9 mouse cellular contexts compared by ENCODE assay signal in genomic region chr11:72145182-72145876, GRCm38 (mm10). TPM values are rescaled to one million over a fixed set of nuclear protein-coding genes. Genes with fewer than 3 reads are reported as not detected.
DNase-seq lines count a peak whose midpoint lies in the region; ATAC-seq and TF ChIP-seq lines count a peak whose summit lies in the region.
"Had no signal": no experiment of that assay in that cellular context is flagged by ENCODE, and none has a peak within 500 bp of the region (broad histone marks: within the 10 kb centered on the region; RNA-seq: fewer than 3 reads in every experiment).

No protein-coding gene starts in this region.

- peak; percentile 83 for TF ChIP-seq CTCF in layer of hippocampus, adult 2 months (conservative IDR thresholded peaks at IDR 0.05)
- no peak for TF ChIP-seq CTCF in Patski (IDR thresholded peaks at IDR 0.05)
- peak; percentile 78 for TF ChIP-seq CTCF in kidney, postnatal 0 days (IDR thresholded peaks at IDR 0.05; ENCODE audit: low read depth)
- peak; percentile 63; the same call in 1 of the 2 replicates for TF ChIP-seq CTCF in small intestine, adult 2 months (IDR thresholded peaks at IDR 0.05; ENCODE audit: extremely low read depth, insufficient read length, insufficient replicate concordance, low read depth, low read length)

- no peak overlapping the region for H3K9ac ChIP-seq in kidney, postnatal 0 days (ENCODE audit: low read depth, low read length)
- no peak overlapping the region for H3K9ac ChIP-seq in hindbrain, embryonic 16.5 days (ENCODE audit: low read depth, low read length)
- H3K9ac ChIP-seq: heart, embryonic 15.5 days had no signal

- no peak overlapping the region for H3K27ac ChIP-seq in layer of hippocampus, adult 2 months
- H3K27ac ChIP-seq in kidney, postnatal 0 days: peak overlapping the region; percentile 77
- H3K27ac ChIP-seq in small intestine, adult 2 months (ENCODE audit: insufficient read depth, low read depth, low read length): no peak overlapping the region
- H3K27ac ChIP-seq in forebrain, embryonic 10.5 days: no peak overlapping the region
- no peak overlapping the region for H3K27ac ChIP-seq in hindbrain, embryonic 16.5 days (ENCODE audit: low read depth, low read length)
- H3K27ac ChIP-seq: heart, embryonic 15.5 days had no signal

- H3K36me3 ChIP-seq in kidney, postnatal 0 days (ENCODE audit: insufficient read depth, low read length): no peaks in the 10 kb centered on the region
- H3K36me3 ChIP-seq in small intestine, adult 2 months (ENCODE audit: control insufficient read depth, insufficient read depth, low read length): no peaks in the 10 kb centered on the region
- no peaks in the 10 kb centered on the region for H3K36me3 ChIP-seq in forebrain, embryonic 10.5 days (replicated peaks)
- no peaks in the 10 kb centered on the region for H3K36me3 ChIP-seq in hindbrain, embryonic 16.5 days (ENCODE audit: control insufficient read depth, insufficient read depth, low read length)
- H3K36me3 ChIP-seq: heart, embryonic 15.5 days had no signal

- ATAC-seq in Patski: no peak
- ATAC-seq in kidney, postnatal 0 days (replicated peaks; ENCODE audit: low FRiP score, low read depth): peak; percentile 87
- no peak for ATAC-seq in hindbrain, embryonic 16.5 days

- CTCF ChIA-PET in Patski (lab: Charles Lee): interaction anchor here (0.9 to 2.7 kb wide), 7 partner anchors 9 to 93 kb away, joined by 3 to 10 read pairs (median 7); no protein-coding TSS in a partner anchor

- POLR2A ChIA-PET in Patski (lab: Charles Lee): interaction anchor here (0.6 to 0.9 kb wide), 3 partner anchors 8 to 66 kb away, joined by 3 to 4 read pairs (median 3); no protein-coding TSS in a partner anchor

- in situ Hi-C loops in Patski (cut with MboI; ENCODE audit: low pct_unique_long_range_greater_than_20kb): no loop called here

- H3K4me2 ChIP-seq in kidney, postnatal 0 days (ENCODE audit: low read length): no peak overlapping the region; the same call in 1 of the 2 replicates
- H3K4me2 ChIP-seq in hindbrain, embryonic 16.5 days (ENCODE audit: low read length): no peak overlapping the region
- H3K4me2 ChIP-seq: heart, embryonic 15.5 days had no signal

- TF ChIP-seq POLR2A in small intestine, adult 2 months (IDR thresholded peaks at IDR 0.05; ENCODE audit: low read depth, low read length): no peak

- no peaks in the 10 kb centered on the region for H3K27me3 ChIP-seq in Patski
- no peaks in the 10 kb centered on the region for H3K27me3 ChIP-seq in kidney, postnatal 0 days (ENCODE audit: insufficient read depth, low read length)
- H3K27me3 ChIP-seq in small intestine, adult 2 months (ENCODE audit: control insufficient read depth, insufficient read depth, low read length): no peaks in the 10 kb centered on the region
- H3K27me3 ChIP-seq in forebrain, embryonic 10.5 days (ENCODE audit: poor library complexity, severe bottlenecking): peaks cover 47% of the 10 kb centered on the region
- H3K27me3 ChIP-seq in hindbrain, embryonic 16.5 days (replicated peaks; ENCODE audit: control insufficient read depth, insufficient read depth, low read length): no peaks in the 10 kb centered on the region

- no peak for DNase-seq in layer of hippocampus, adult 2 months (ENCODE audit: low spot score in 2 of 2)
- DNase-seq in layer of hippocampus, adult 8-10 months (ENCODE audit: low spot score in 2 of 2): no peak
- peak; percentile 50 for DNase-seq in Patski (ENCODE audit: low read depth, low spot score)
- DNase-seq in cerebellum, postnatal 14 days: peak; percentile 73 to 82
- DNase-seq in kidney, postnatal 0 days (ENCODE audit: low spot score): peak; percentile 73
- DNase-seq in forebrain, embryonic 10.5 days (ENCODE audit: extremely low spot score, low spot score): no peak

- WGBS in kidney, postnatal 0 days: 15% methylated on average over 2 of the region's 2 CpGs
- 16% methylated on average over 2 of the region's 2 CpGs for WGBS in small intestine, adult 2 months
- WGBS in forebrain, embryonic 10.5 days: 13% methylated on average over 2 of the region's 2 CpGs
- 19% methylated on average over 2 of the region's 2 CpGs for WGBS in hindbrain, embryonic 16.5 days

- no peak overlapping the region for H3K4me3 ChIP-seq in layer of hippocampus, adult 2 months
- no peak overlapping the region for H3K4me3 ChIP-seq in kidney, postnatal 0 days (replicated peaks; ENCODE audit: low read depth, low read length)
- no peak overlapping the region for H3K4me3 ChIP-seq in small intestine, adult 2 months (ENCODE audit: low read depth, low read length)
- no peak overlapping the region for H3K4me3 ChIP-seq in forebrain, embryonic 10.5 days
- no peak overlapping the region for H3K4me3 ChIP-seq in hindbrain, embryonic 16.5 days (ENCODE audit: low read length)
- H3K4me3 ChIP-seq: heart, embryonic 15.5 days had no signal

- H3K9me3 ChIP-seq in kidney, postnatal 0 days (replicated peaks; ENCODE audit: low read length): no peaks in the 10 kb centered on the region
- H3K9me3 ChIP-seq in forebrain, embryonic 10.5 days: no peaks in the 10 kb centered on the region
- no peaks in the 10 kb centered on the region for H3K9me3 ChIP-seq in hindbrain, embryonic 16.5 days (ENCODE audit: control insufficient read depth, low read length)
- H3K9me3 ChIP-seq: heart, embryonic 15.5 days had no signal

- no peaks in the 10 kb centered on the region; the same call in 1 of the 2 replicates for H3K4me1 ChIP-seq in kidney, postnatal 0 days (replicated peaks; ENCODE audit: insufficient read depth, low read length)
- peaks cover 11% of the 10 kb centered on the region for H3K4me1 ChIP-seq in small intestine, adult 2 months (ENCODE audit: control insufficient read depth, insufficient read depth, insufficient read length, low read length)
- H3K4me1 ChIP-seq in forebrain, embryonic 10.5 days: peaks cover 44% of the 10 kb centered on the region
- H3K4me1 ChIP-seq in hindbrain, embryonic 16.5 days (ENCODE audit: control insufficient read depth, insufficient read depth, low read depth, low read length): peaks cover 10% of the 10 kb centered on the region
- H3K4me1 ChIP-seq: heart, embryonic 15.5 days had no signal

RNA-seq across cellular contexts. Expression of gene Pitpnm3, which starts 9.8 kb away (rescaled TPM):
- total RNA-seq in layer of hippocampus, adult 2 months (2021): 10 to 100 TPM; 29.3 to 30.0 TPM
- 10 to 100 TPM; 30.5 to 46.8 (median 35.3) TPM for total RNA-seq in layer of hippocampus, adult 8-10 months (2022)
- polyA plus RNA-seq in Patski (2021): 5.0 TPM
- polyA plus RNA-seq in kidney, postnatal 0 days (2015; fragmentation: Nextera tagmentation; extraction: Ambion mirVana): 0.42 and 0.45 TPM in 2 replicates
- polyA plus RNA-seq in small intestine, adult 2 months (2012; rRNA removed): 2.5 and 3.0 TPM in 2 replicates
- 0.02 and 0.04 TPM in 2 replicates for polyA plus RNA-seq in forebrain, embryonic 10.5 days (2016; fragmentation: Nextera tagmentation; extraction: Ambion mirVana)
- 5.5 and 5.8 TPM in 2 replicates for polyA plus RNA-seq in hindbrain, embryonic 16.5 days (2015; fragmentation: Nextera tagmentation; extraction: Ambion mirVana)

Comparison
In these comparisons a context has a peak if more than half of its experiments do, and no peak if none do; other contexts are left out.
1. DNase-seq: peak in Patski (single experiment), cerebellum, postnatal 14 days (2 of 2) and kidney, postnatal 0 days (single experiment); none in layer of hippocampus, adult 2 months (0 of 2), layer of hippocampus, adult 8-10 months (0 of 2) and forebrain, embryonic 10.5 days (single experiment).